Mouse (Mus musculus) telencephalon, adult 2 months (tissue): ENCODE measurements around the gene P2rx1.

ENCODE experiments used
- DNase-seq: peaks from one replicate; pipeline ENCODE4 v3.0.0-alpha.2; 2011; ENCODE audit warnings: low read depth, low spot score

P2rx1 gene

DNA sequence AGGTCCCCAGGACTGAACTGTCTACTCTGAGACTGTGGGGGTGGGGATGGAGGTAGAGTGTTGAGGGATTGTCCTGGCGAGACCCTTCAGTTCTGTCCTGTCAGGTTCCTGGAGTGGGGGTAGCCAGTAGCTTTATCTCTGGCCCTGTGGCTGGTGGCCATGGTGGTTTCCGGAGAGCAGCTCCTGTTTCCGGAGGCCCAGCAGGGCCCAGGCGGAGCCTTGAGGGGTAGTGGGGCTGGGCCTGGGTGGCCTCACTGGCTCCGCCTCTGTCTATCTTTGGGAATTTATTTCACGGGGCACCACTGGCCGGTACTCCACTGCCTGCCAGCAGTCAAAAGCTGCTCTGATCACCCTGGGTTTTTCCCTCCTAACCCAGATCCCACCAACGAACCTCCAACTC is at the start of gene P2rx1:
TSS of gene P2rx1 (plus strand) at position 333 of the 400 bp plus-strand sequence.
- DNase-seq, result no peak

DNA sequence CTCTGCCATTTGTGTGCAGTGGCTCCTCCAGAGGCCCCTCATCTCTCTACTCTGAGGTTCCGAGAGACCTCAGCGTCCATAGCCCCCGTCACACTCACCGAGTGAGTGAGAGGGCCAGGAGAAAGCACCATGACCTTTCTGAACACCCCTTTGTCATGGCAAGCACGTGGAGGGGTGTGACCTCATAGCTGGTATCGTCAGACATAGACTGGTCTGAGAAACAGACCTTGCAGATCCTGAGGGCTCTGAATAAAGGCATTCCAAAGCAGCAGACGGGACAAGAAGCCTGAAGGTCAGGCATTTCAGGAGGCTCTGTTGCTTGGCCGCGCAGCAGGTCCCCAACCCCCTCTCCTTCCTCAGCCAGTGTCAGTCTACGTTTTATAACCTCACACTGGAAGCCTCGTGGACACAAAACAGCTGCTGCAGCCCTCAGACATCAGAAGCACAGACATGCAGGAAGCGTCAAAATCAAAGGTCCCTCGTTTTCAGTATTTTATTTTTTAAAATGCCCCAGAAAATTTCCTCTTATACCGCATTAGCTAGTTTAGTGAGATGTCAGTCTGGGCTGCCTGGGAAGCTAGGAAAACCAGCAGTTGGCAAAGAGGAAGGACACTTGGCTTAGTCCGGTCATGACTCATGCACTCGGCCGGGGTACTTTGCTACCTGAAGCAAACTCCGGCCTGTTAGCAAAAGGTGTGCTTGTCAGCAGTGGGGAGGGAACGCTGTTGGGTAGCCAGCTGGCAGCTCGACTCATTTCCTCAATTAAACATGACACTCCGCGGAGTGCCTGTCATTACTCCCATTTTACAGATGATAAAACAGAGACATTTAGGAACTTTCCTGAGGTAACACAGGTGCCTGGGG is 47.5 kb upstream of the P2rx1 start:
- DNase-seq, result no peak

DNA sequence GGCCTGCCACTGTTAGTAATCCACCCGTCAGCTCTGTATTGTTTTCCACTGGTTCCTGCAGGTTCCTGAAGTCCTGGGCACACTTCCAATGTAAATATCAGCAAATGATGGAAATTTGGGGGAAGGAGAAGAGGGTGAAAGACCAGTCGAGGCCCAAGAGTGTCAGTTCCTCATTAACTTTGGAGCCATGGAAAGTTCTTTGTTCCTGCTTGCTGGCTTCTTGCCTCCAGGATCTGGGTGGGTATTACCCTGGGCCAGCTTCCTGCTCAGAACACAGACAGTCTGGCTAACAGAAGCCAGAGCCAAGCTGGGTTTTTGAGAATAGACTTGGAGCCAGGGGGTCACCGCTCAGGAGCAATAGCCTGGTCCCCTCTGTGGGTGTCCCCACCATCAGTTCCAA is 46.7 kb upstream of the P2rx1 start:
- DNase-seq, result no peak

DNA sequence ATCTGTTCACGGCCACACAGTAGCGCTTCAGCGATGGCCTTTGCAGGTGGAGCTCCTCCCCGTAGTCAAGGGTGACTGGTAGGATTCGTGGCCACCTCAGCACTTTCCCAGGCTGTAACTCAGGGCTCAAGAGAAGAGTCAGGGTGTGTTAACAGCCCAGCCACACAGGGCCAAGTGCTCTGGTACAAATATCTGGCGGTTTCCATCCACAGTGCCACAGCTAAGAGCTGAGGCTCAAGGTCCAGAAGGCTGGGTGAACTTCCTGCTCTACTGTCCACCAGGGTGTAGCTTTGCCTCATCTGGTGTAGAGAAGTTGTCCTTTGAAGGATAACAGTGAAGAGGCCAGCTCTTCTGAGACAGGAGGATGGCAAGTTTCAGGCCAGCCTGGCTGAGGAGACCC is 46.2 kb upstream of the P2rx1 start:
- no peak for DNase-seq

DNA sequence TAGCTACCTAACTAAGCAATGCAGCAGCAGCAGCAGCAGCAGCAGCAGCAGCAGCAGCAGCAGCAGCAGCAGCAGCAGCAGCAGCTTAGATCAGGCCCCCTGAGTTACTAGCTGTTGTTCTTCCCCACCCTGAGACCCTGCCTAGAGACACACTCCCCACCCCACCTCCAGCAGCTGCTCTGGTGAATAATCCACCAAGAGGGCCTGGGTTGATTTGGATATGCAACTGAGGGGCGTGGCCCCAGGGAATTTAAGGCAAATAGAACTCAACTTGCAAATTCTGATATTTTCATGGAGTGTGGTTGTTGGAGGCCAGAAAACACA is 45.8 kb upstream of the P2rx1 start:
- DNase-seq, result no peak

DNA sequence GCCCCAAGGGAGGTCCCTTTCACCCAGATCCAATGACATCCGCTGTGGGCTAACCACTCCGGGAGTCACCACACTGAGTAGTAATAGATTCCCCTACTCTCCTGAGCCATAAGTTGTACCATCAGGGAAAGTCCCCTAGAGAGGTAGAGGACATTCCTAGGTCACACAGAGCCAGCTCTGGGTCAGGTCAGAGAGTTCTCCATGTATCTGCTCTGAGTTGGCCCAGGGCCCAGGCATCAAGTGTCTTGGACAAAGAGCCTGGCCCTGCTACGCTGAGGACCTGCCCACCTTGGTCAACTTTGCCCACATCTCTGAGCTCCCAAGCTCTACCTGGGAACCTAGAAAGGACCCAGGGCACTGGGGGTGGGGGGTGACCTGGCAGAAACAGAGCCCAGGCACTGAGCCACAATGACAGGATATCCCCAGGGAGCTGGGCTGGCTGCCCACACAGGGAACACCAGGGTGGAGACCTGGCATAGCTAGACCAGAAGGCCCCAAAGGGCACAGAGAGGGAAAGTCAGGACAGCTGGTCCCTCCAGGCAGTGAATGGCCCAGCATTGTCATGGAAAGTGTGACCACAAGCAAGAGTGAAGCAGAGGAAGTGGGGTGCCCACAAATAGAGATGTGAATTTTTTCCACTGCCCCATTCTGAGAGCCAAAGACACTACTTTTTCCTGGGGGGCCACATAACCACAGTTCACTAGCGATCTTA is 45.3 kb upstream of the P2rx1 start:
- no peak for DNase-seq

DNA sequence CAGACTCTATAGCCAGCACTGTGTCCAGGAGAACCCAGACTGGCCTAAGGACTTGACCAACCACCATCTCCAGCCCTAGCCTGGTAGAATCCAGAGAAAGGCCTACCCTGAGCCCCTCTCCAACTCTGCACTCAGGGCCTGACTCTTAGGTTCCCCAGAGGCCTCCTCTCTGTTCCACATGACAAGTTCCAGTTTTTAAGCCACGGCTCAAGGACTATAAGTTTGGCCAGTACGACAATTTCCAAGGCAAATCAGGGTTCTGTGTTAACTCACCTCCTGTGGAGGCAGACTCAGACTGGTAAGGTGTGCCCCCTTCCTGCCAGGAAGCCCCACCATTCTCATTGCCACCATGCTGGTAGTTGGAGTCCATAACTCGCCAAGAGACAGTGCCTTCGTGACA is 44.7 kb upstream of the P2rx1 start:
- DNase-seq, result no peak

DNA sequence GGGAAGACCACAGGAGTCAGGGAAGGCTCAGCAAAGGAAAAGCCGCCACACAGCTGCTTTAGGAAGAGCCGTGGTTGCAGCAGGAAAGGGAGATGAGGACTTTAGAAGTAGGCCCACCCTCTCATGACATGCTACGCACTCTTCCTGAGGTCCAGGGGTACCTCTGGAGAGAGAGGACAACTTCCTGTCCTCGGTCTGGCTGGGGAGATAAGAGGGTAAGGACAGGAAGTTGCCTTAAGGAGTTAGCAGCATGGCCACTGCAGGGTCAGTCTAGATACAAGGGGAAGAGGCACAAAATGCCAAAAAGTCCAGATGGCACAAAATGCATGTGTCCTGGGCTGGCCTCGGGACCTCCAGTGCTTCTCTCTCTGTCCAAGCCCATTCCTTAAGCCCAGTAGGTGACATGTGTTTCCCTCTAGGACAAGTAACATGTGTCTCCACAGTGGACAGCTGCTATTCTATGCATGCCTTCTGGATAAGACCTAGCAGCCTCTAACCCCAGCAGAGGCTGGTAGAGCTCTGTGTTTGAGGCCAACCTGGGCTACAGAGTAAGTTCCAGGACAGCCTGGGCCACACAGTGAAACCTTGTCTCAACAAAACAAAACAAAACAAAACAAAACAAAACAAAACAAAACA is 43.4 kb upstream of the P2rx1 start:
- no peak for DNase-seq

DNA sequence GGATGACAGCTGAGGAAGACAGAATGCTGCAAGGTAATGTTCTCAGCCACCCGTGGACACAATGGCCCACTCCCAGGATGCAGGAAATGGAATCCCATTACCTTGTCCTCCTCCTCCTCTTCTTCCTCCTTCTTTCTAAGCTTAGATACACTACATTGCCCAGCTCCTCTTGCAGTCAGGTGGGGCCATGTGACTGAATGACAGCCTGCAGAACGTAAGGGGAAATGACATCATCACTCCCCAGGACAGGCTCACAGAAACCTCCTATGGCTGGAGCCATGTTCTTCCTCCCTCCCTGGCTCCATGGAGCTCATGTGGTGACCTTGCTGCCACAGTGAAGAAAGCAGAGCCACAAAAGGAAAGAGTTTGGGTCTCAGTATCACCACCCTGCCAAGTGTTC is 41.6 kb upstream of the P2rx1 start:
- DNase-seq, result no peak

DNA sequence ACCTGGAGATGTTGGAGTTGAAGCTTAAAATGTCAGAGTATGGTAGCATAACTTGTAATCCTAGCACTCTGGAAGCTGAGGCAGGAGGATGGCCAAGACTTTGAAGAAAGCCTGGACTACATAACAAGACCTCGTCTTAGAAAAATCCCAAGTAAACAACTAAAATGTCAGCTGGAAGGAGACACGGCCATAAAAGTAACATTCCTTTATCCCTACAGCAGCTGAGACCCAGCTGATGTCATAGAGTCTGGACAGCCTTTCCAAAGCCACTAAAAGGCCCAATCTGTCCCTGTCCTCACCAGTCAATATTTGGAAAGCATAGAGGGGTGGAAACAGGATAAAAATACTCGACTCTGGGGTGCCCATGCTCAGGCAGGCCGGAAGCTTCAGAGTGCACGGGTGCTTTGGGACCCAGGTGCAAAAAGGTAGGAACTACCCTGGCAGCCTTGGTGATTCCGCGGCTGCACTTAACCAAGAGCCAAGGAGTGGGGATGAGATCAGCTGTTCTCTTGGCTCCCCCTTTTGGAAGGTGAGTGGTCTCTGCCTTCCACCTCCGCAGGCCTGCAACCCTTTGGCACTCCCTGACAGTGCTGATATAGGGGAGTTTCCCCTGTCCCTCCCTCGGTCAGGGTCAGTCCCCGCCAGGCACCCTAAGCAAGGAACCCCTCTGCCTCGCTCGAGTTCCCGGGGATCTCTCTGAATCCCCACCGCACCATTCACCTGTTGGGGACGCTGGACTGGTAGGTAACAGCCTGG is 38.8 kb upstream of the P2rx1 start:
- DNase-seq, result no peak

DNA sequence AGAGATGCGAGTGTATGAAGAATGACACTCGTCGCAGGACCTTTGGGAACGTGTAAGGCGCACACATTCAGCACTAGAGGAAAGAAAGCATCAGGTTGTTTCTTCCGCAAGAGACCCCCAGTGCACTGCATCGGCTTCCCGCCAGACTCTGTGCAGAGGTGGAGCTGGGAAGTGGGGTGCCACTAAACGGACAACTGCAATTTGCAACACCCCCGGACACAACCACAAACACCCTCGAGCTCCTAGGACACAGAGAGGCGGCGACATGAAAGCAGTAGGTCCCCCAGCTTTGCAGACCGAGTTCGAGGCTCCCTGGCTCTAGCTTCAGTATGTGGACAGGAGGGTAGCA is 38.2 kb upstream of the P2rx1 start:
- DNase-seq, result no peak

DNA sequence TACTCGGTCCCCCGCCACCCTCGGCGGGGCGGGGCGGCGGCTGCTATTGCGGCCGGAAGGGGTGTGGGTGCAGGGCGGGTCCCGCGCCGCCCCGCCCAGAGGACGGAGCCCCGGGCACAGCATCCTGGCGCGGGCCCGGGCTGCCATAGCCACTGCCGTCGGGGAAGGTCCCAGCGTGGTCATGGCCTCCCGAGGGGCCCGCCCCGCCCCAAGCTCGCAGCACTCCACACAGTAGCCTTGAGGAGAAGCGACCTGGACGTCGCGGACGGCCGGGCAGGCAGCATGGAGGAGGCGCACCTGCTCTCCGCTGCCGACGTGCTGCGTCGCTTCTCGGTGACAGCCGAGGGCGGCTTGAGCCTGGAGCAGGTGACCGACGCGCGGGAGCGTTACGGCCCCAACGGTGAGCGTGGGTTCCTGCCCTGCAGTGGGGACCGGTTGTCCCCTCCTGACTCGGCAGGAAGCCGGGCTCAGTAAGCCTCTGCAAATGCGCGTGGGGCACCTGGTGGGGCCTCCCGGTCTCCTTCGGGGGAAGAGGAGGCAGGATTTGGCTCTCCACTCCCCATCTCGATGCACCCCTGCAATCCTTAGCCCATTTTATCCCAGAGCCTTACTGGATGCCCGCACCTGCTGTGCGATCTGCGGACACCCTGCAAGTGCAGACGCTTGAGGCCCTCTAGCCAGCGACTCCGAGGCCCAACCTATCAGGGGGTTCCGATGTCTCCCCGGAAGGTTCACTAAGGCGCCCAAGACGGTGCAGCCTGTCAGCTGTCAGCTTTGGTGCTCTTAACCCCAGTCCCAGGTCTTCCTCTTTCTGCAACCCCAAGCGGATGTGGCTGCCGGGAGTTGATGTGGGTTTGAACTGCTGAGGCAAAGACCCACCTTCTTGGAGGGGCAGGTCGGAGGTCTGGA is 37.6 kb upstream of the P2rx1 start, which contains the start of gene Atp2a3:
TSS of gene Atp2a3 (plus strand) at position 98 of the 909 bp plus-strand sequence.
- no peak for DNase-seq

DNA sequence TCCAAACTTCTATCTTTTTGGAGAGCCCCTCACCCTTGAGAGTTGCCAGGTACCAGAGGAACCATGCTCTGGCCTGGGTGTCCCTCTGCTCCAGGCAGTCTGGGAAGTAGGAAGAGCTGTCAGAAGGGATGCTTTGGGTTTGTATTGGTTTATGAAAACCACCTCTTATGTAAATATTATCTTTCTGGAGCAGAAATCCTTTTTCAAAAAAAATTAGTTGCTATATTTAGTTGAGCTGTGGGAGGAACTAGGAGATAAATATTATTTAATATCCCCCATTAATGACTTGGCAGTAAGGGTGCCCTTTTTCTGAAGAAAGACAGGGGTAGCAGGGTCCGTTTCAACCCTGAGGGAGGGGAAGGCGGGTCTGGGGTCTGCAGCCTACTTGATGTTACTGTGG is 36.5 kb upstream of the P2rx1 start:
- no peak for DNase-seq

DNA sequence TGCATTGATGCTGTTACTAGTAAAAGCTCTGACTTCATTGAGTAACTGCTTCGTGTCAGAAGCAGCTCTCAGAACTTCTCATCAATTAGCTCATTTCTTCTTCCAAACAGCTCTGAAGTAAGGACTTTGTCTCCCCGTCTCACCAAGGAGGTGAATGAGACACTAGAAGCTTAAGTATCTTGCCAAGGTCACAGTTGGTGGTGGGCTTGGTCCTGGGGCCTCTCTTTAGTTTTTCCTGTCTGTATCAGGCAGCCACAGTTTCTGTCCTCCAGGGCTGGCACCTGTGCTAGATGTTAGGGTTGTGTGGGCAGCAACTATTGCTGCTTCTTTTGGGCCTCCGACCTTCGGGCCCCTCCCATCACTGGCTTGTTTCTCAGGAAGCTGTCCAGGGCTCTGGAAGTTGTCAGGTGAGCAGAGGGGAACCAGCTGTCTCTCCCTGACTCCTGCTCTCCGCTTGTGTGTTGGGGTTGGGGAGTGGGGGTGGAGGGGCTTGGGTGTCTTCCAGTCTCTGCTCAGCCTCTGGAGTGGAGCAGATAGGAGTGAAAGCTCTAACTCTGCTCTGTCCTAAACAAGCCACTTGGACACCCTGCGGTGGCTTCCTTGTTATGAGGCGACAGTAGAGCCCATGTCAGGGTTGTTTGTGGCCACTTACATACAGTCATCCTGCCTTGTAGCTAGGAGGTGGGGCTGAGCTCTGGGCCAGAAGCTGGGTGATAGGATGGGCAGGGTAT is 35.7 kb upstream of the P2rx1 start:
- DNase-seq, result no peak

DNA sequence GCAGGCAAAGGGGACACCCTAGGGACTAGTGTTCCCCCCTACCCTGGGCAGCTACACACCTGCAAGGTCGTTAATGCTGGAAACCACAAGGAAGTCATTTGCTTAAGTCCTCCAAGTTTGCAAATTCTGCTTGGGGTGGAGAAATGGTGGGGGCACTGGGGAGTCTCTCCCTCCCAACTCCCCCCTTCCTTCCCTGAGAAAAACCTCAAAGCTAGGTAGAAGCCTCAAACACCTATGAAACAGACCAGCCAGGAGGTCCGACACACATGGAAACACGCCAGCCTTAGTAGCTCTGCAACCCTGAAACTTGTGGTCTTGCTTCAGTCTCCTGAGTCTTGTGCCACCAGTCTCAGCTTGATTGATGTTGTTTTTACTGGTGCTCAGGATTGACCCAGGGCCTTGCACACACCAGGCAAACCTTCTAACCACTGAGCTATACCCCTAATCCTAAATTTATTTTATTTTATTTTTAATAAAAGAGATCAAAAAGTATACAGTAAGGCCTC is 35.1 kb upstream of the P2rx1 start:
- DNase-seq, result no peak

DNA sequence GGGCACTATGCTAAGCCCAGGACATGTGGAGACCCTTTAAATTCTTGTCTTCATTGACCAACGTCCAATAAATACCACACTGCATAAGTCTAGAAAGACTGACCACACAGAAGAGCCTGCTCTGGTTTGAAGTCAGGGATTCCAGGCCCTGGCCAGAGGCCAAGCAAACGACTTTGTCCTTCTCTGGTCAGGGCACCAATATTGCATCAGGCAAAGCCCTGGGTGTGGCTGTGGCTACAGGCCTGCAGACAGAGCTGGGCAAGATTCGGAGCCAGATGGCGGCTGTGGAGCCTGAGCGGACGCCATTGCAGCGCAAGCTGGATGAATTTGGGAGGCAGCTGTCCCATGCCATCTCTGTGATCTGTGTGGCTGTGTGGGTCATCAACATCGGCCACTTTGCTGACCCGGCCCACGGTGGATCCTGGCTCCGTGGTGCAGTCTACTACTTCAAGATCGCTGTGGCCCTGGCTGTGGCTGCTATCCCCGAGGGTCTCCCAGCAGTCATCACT is 23.9 kb upstream of the P2rx1 start:
- DNase-seq, result no peak

DNA sequence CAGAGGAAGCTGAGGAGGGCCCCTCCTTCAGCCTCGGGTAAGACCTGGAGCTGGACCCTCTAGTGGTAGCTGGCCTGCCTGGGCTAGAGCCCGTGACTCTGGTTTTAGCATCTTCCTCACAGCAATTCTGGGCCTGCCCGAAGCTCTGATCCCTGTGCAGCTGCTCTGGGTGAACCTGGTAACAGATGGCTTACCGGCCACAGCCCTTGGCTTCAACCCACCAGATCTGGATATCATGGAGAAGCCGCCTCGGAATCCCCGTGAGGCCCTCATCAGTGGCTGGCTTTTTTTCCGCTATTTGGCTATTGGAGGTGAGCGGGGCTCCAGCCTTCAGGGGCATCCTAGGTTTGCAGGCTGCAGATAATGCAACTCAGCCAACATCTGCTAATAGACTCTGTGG is 16.4 kb upstream of the P2rx1 start:
- DNase-seq, result no peak

DNA sequence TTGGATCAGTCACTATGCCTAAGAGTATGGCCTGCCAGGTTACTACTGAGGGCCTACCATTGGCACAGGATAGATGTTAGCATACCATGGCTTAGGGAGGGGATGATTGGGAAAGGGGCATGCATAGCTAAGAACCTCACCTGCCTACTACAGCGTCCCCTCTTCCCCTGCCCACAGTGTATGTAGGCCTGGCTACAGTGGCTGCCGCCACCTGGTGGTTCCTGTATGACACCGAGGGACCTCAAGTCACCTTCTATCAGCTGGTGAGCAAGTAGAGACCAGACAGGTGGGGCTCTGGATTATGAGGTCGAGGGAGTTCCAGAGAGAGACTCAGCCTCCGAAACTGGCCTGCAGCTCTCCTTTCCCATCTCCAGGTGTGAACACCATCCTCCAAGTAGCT is 15.6 kb upstream of the P2rx1 start:
- no peak for DNase-seq

DNA sequence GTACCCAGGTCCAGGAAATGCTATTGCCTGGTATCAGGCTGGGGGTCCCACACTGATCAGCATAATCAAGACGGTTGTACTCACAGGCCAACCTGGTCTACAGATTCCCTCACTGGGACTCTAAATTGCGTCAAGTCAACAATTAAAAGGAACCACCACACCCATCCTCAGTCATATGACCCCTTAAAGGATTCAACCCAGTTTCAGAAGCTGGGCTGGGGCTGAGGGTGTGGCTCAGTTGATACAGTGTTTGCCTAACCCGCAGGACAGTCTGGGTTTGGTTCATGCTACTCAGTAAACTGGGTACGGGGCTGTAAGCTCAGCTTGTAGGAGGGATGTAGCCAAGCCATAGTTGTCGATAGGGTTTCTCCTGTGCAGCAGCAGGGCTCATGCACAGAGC is 12.2 kb upstream of the P2rx1 start:
- DNase-seq, result no peak

DNA sequence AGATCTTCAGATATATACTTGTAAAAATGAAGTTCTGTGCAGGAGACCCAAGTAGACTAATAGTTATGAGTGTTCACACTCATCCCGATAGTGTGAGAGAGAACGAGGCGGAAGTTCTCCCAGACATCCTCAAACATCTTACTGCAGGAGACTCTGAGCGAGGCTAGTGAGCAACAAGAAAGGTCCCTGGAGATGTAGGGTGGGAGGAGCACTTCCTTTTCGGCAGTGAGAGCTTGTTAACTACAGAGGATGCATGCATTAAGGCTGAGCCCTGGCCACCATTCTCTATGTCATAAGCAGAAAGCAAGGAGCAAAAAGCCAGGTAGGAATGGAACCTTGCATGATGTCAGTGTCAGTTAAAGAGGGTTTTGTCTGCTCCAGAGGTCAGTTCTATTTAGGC is 11.7 kb upstream of the P2rx1 start:
- DNase-seq, result no peak
